Mouse (Mus musculus): Measurements from ENCODE around the gene Pskh1.

DNA sequence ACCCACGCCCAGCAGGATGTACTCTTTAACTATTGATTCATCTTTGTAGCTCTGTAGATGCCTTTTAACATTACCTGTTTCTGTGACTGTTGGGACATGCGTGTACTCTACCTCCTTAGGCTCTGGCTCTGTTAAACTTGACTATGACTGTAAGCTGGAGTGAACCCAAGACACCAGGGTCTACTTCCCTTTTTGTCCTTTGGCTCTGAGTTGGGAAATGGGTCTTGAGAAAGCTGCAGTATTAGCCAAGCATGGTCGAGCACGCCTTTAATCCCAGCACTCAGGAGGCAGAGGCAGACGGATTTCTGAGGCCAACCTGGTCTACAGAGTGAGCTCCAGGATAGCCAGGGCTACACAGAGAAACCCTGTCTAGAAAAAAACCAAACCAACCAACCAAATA, 41.7 kb upstream of the Pskh1 start:
- no peak for TF ChIP-seq CTCF (IDR thresholded peaks at IDR 0.05; ENCODE audit: extremely low read depth, insufficient read depth, low read length)
- no peak for TF ChIP-seq POLR2A (IDR thresholded peaks at IDR 0.05; ENCODE audit: extremely low read depth, insufficient read depth, low read length)
